Mouse (Mus musculus) E14TG2a.4 (cell line): ENCODE data around the gene Cenpu.

Experiments
- CTCF ChIP-seq: conservative IDR thresholded peaks from 2 replicates; pipeline ENCODE4 v1.5.1; 2014; ENCODE audit warnings: low read length
- POU5F1 ChIP-seq: IDR thresholded peaks from 2 replicates; pipeline ENCODE4 v1.6.1; 2014; ENCODE audit warnings: low read length, borderline replicate concordance

GRCm38 (mm10) chr8:46520667-46521066, 31.2 kb upstream of the Cenpu start:
- TF ChIP-seq CTCF (no peak), POU5F1 (no peak)
